Mouse (Mus musculus): ENCODE measurements around the gene Mpl. TPM values are rescaled to one million over a fixed set of nuclear protein-coding genes. Genes with fewer than 3 reads are reported as not detected.

Gene Mpl
- polyA plus RNA-seq, 1 experiment: not detected

GRCm38 (mm10) chr4:118476773-118477530 is 19.6 kb upstream of the Mpl start:
- no peak for TF ChIP-seq CTCF (IDR thresholded peaks at IDR 0.05; ENCODE audit: control insufficient read depth, insufficient read depth, insufficient read length)
- TF ChIP-seq USF1 (IDR thresholded peaks at IDR 0.05; ENCODE audit: low read depth): no peak
- TF ChIP-seq CEBPB (IDR thresholded peaks at IDR 0.05; ENCODE audit: low read depth): no peak
- TF ChIP-seq MAX (IDR thresholded peaks at IDR 0.05): no peak
- TF ChIP-seq FOSL1 (IDR thresholded peaks at IDR 0.05; ENCODE audit: insufficient read depth, low read length, poor library complexity, severe bottlenecking): no peak
- TF ChIP-seq MYOD1 (IDR thresholded peaks at IDR 0.05; ENCODE audit: control insufficient read depth, insufficient read length, low read depth): no peak
- peaks cover 78% of the 10 kb centered on the region for H3K27me3 ChIP-seq (ENCODE audit: control insufficient read depth, insufficient read depth, insufficient read length)
- no peaks in the 10 kb centered on the region for H3K79me2 ChIP-seq (ENCODE audit: control insufficient read depth, insufficient read depth)

GRCm38 (mm10) chr4:118472687-118473086 is 15.4 kb upstream of the Mpl start:
- H3K79me2 ChIP-seq (ENCODE audit: control insufficient read depth, insufficient read depth): no peaks in the 10 kb centered on the region
- H3K79me3 ChIP-seq (ENCODE audit: low read depth): no peaks in the 10 kb centered on the region
- H3ac ChIP-seq (ENCODE audit: control insufficient read depth, insufficient read length, low read depth): no peak overlapping the region
- peaks cover 61% of the 10 kb centered on the region for H3K27me3 ChIP-seq (ENCODE audit: control insufficient read depth, insufficient read depth, insufficient read length)
- no peak overlapping the region for H3K4me3 ChIP-seq (ENCODE audit: insufficient read depth, poor library complexity, severe bottlenecking)
- H3K36me3 ChIP-seq (ENCODE audit: control insufficient read depth, insufficient read depth): no peaks in the 10 kb centered on the region
- TF ChIP-seq MAX (IDR thresholded peaks at IDR 0.05) (no peak), USF1 (IDR thresholded peaks at IDR 0.05; ENCODE audit: low read depth) (no peak), CEBPB (IDR thresholded peaks at IDR 0.05; ENCODE audit: low read depth) (no peak), MYOD1 (IDR thresholded peaks at IDR 0.05; ENCODE audit: control insufficient read depth, insufficient read length, low read depth) (no peak), MYOG (IDR thresholded peaks at IDR 0.05; ENCODE audit: control insufficient read depth, extremely low read depth, insufficient read length) (no peak), FOSL1 (IDR thresholded peaks at IDR 0.05; ENCODE audit: insufficient read depth, low read length, poor library complexity, severe bottlenecking) (no peak), CTCF (IDR thresholded peaks at IDR 0.05; ENCODE audit: control insufficient read depth, insufficient read depth, insufficient read length) (no peak)

More at GRCm38 (mm10) chr4:118476773-118477530, 19.6 kb upstream of the Mpl start:
- Histone ChIP-seq H3K36me3 (ENCODE audit: control insufficient read depth, insufficient read depth) (no peaks in the 10 kb centered on the region), H3K4me3 (ENCODE audit: insufficient read depth, poor library complexity, severe bottlenecking) (no peak overlapping the region), H3K79me3 (ENCODE audit: low read depth) (no peaks in the 10 kb centered on the region), H3ac (ENCODE audit: control insufficient read depth, insufficient read length, low read depth) (no peak overlapping the region)

GRCm38 (mm10) chr4:118471281-118471680 is 14.0 kb upstream of the Mpl start:
- Histone ChIP-seq H3K4me3 (ENCODE audit: insufficient read depth, poor library complexity, severe bottlenecking) (no peak overlapping the region), H3ac (ENCODE audit: control insufficient read depth, insufficient read length, low read depth) (no peak overlapping the region), H3K27me3 (ENCODE audit: control insufficient read depth, insufficient read depth, insufficient read length) (peaks cover 51% of the 10 kb centered on the region), H3K36me3 (ENCODE audit: control insufficient read depth, insufficient read depth) (no peaks in the 10 kb centered on the region), H3K79me3 (ENCODE audit: low read depth) (no peaks in the 10 kb centered on the region), H3K79me2 (ENCODE audit: control insufficient read depth, insufficient read depth) (no peaks in the 10 kb centered on the region)
- TF ChIP-seq CTCF (IDR thresholded peaks at IDR 0.05; ENCODE audit: control insufficient read depth, insufficient read depth, insufficient read length) (no peak), USF1 (IDR thresholded peaks at IDR 0.05; ENCODE audit: low read depth) (no peak), FOSL1 (IDR thresholded peaks at IDR 0.05; ENCODE audit: insufficient read depth, low read length, poor library complexity, severe bottlenecking) (no peak), CEBPB (IDR thresholded peaks at IDR 0.05; ENCODE audit: low read depth) (no peak), MYOG (IDR thresholded peaks at IDR 0.05; ENCODE audit: control insufficient read depth, extremely low read depth, insufficient read length) (no peak), MYOD1 (IDR thresholded peaks at IDR 0.05; ENCODE audit: control insufficient read depth, insufficient read length, low read depth) (no peak), MAX (IDR thresholded peaks at IDR 0.05) (no peak)

GRCm38 (mm10) chr4:118465697-118466163 is 8.4 kb upstream of the Mpl start:
- Histone ChIP-seq H3K79me3 (ENCODE audit: low read depth) (no peaks in the 10 kb centered on the region), H3K79me2 (ENCODE audit: control insufficient read depth, insufficient read depth) (no peaks in the 10 kb centered on the region), H3K4me3 (ENCODE audit: insufficient read depth, poor library complexity, severe bottlenecking) (no peak overlapping the region), H3ac (ENCODE audit: control insufficient read depth, insufficient read length, low read depth) (no peak overlapping the region), H3K27me3 (ENCODE audit: control insufficient read depth, insufficient read depth, insufficient read length) (peaks cover 35% of the 10 kb centered on the region), H3K36me3 (ENCODE audit: control insufficient read depth, insufficient read depth) (no peaks in the 10 kb centered on the region)
- no peak for TF ChIP-seq FOSL1 (IDR thresholded peaks at IDR 0.05; ENCODE audit: insufficient read depth, low read length, poor library complexity, severe bottlenecking)

GRCm38 (mm10) chr4:118464956-118465355 is 7.6 kb upstream of the Mpl start:
- Histone ChIP-seq H3K79me2 (ENCODE audit: control insufficient read depth, insufficient read depth) (no peaks in the 10 kb centered on the region), H3K36me3 (ENCODE audit: control insufficient read depth, insufficient read depth) (no peaks in the 10 kb centered on the region), H3K4me3 (ENCODE audit: insufficient read depth, poor library complexity, severe bottlenecking) (no peak overlapping the region), H3K79me3 (ENCODE audit: low read depth) (no peaks in the 10 kb centered on the region), H3K27me3 (ENCODE audit: control insufficient read depth, insufficient read depth, insufficient read length) (peaks cover 31% of the 10 kb centered on the region), H3ac (ENCODE audit: control insufficient read depth, insufficient read length, low read depth) (no peak overlapping the region)
- no peak for TF ChIP-seq CTCF (IDR thresholded peaks at IDR 0.05; ENCODE audit: control insufficient read depth, insufficient read depth, insufficient read length)
- no peak for TF ChIP-seq CEBPB (IDR thresholded peaks at IDR 0.05; ENCODE audit: low read depth)
- no peak for TF ChIP-seq MYOG (IDR thresholded peaks at IDR 0.05; ENCODE audit: control insufficient read depth, extremely low read depth, insufficient read length)
- TF ChIP-seq USF1 (IDR thresholded peaks at IDR 0.05; ENCODE audit: low read depth): no peak
